Mouse (Mus musculus) forebrain, embryonic 10.5 days (tissue): ENCODE measurements at regions not wholly inside any gene's neighbourhood (a gene's known extent, or its start where the extent isn't known, plus 50 kb on each side); places are given as distances from the start of the nearest gene placed in this dataset.

Experiments
- DNase-seq: peaks from one replicate; pipeline ENCODE4 v3.0.0-alpha.2; 2017; ENCODE audit warnings: low spot score; ENCODE audit errors: extremely low spot score
- H3K27ac ChIP-seq: fragments of 300-500 bp; sonication (generic); 2 replicates; pipeline ENCODE4 v1.5.1; 2016; ENCODE audit warnings: mild to moderate bottlenecking
- H3K27me3 ChIP-seq: fragments of 300-500 bp; sonication (generic); 2 replicates; pipeline ENCODE4 v1.6.1; 2016; ENCODE audit warnings: mild to moderate bottlenecking; ENCODE audit not compliant: poor library complexity, severe bottlenecking
- H3K36me3 ChIP-seq: fragments of 300-500 bp; sonication (generic); replicated peaks from 2 replicates; pipeline ENCODE4 v1.6.1; 2016; ENCODE audit warnings: mild to moderate bottlenecking, moderate library complexity
- H3K4me1 ChIP-seq: fragments of 300-500 bp; sonication (generic); 2 replicates; pipeline ENCODE4 v1.6.1; 2016
- H3K4me3 ChIP-seq: fragments of 300-500 bp; sonication (generic); 2 replicates; pipeline ENCODE4 v1.5.1; 2016; ENCODE audit warnings: mild to moderate bottlenecking, moderate library complexity
- H3K9me3 ChIP-seq: fragments of 300-500 bp; sonication (generic); 2 replicates; pipeline ENCODE4 v1.6.1; 2016; ENCODE audit warnings: mild to moderate bottlenecking, moderate library complexity
- WGBS: fragments of 180-500 bp; shearing (Covaris S2); methylation state at CpG from one replicate; pipeline ENCODE4 v1.1.7; 2016; 5-methylcytosine and 5-hydroxymethylcytosine counted together

GRCm38 (mm10) chr8:30331201-30331600 lies 2883.7 kb downstream of the Poteg start:
- H3K4me3 ChIP-seq, result no peak overlapping the region
- H3K9me3 ChIP-seq, result no peaks in the 10 kb centered on the region
- H3K4me1 ChIP-seq, result no peaks in the 10 kb centered on the region
- H3K27ac ChIP-seq, result no peak overlapping the region
- no peak for DNase-seq
- H3K36me3 ChIP-seq, result no peaks in the 10 kb centered on the region
- no peaks in the 10 kb centered on the region for H3K27me3 ChIP-seq

- 88% methylated on average over 3 of the region's 3 CpGs for WGBS
- H3K4me1 ChIP-seq, result no peaks in the 10 kb centered on the region
- no peak for DNase-seq
- no peak overlapping the region for H3K4me3 ChIP-seq
- H3K36me3 ChIP-seq, result no peaks in the 10 kb centered on the region
- no peaks in the 10 kb centered on the region for H3K27me3 ChIP-seq
- H3K9me3 ChIP-seq, result no peaks in the 10 kb centered on the region
- H3K27ac ChIP-seq, result no peak overlapping the region
Observed at GRCm38 (mm10) chr8:30333352-30333751, 2885.9 kb downstream of the Poteg start.

- Histone ChIP-seq H3K27ac (no peak overlapping the region), H3K4me3 (no peak overlapping the region), H3K36me3 (no peaks in the 10 kb centered on the region), H3K27me3 (no peaks in the 10 kb centered on the region), H3K4me1 (no peaks in the 10 kb centered on the region), H3K9me3 (no peaks in the 10 kb centered on the region)
- DNase-seq, result no peak
- 82% methylated on average over 1 of the region's 1 CpGs for WGBS
Observed at GRCm38 (mm10) chr8:30359464-30359863, 2912.0 kb downstream of the Poteg start.

DNA sequence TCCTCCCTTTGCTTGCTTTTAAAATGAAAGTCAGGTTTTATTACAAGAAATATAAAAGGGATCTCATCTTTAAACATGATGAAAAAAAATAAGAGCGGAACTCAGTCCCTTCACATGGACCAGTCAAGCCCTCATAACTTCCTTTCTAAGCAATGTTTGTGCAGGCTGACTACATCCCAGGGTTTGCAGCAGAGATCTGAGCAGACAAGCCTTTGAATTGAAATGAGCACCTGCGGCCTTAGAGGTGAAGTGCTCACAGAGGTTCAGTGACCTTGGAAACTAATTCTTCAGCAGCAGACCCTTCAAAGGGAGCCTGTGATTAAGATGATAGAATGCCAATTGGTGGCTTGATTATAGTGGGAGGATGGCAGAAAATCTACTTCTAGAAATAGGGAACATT lies 2918.3 kb downstream of the Poteg start:
- 68% methylated on average over 2 of the region's 2 CpGs for WGBS
- Histone ChIP-seq H3K27ac (no peak overlapping the region), H3K36me3 (no peaks in the 10 kb centered on the region), H3K4me3 (no peak overlapping the region), H3K4me1 (no peaks in the 10 kb centered on the region; the same call in 1 of the 2 replicates), H3K27me3 (no peaks in the 10 kb centered on the region), H3K9me3 (no peaks in the 10 kb centered on the region)
- DNase-seq, result no peak

GRCm38 (mm10) chr8:30391936-30392335 lies 2944.5 kb downstream of the Poteg start:
- Histone ChIP-seq H3K4me3 (no peak overlapping the region), H3K27ac (no peak overlapping the region), H3K4me1 (no peaks in the 10 kb centered on the region), H3K27me3 (no peaks in the 10 kb centered on the region), H3K9me3 (no peaks in the 10 kb centered on the region), H3K36me3 (no peaks in the 10 kb centered on the region)
- 81% methylated on average over 2 of the region's 2 CpGs for WGBS
- no peak for DNase-seq

- Histone ChIP-seq H3K27ac (no peak overlapping the region), H3K4me1 (no peaks in the 10 kb centered on the region), H3K36me3 (no peaks in the 10 kb centered on the region), H3K4me3 (no peak overlapping the region), H3K27me3 (no peaks in the 10 kb centered on the region), H3K9me3 (no peaks in the 10 kb centered on the region)
- no peak for DNase-seq
- WGBS, result 85% methylated on average over 2 of the region's 2 CpGs
Observed at GRCm38 (mm10) chr8:30439423-30439822, 2989.1 kb upstream of the 5930422O12Rik start.

- no peaks in the 10 kb centered on the region for H3K36me3 ChIP-seq
- H3K27me3 ChIP-seq, result no peaks in the 10 kb centered on the region
- H3K27ac ChIP-seq, result no peak overlapping the region
- H3K4me1 ChIP-seq, result no peaks in the 10 kb centered on the region
- 88% methylated on average over 1 of the region's 1 CpGs for WGBS
- no peak for DNase-seq
- no peaks in the 10 kb centered on the region for H3K9me3 ChIP-seq
- H3K4me3 ChIP-seq, result no peak overlapping the region
Observed at GRCm38 (mm10) chr8:30441821-30442220, 2986.7 kb upstream of the 5930422O12Rik start.

- DNase-seq, result no peak
- 86% methylated on average over 2 of the region's 2 CpGs for WGBS
- H3K4me3 ChIP-seq, result no peak overlapping the region
Observed at GRCm38 (mm10) chr8:30443874-30444273, 2984.6 kb upstream of the 5930422O12Rik start.

GRCm38 (mm10) chr8:30444274-30444673 lies 2984.2 kb upstream of the 5930422O12Rik start:
- Histone ChIP-seq H3K9me3 (no peaks in the 10 kb centered on the region), H3K27me3 (no peaks in the 10 kb centered on the region), H3K36me3 (no peaks in the 10 kb centered on the region), H3K4me1 (no peaks in the 10 kb centered on the region), H3K4me3 (no peak overlapping the region), H3K27ac (no peak overlapping the region)
- no peak for DNase-seq
- WGBS, result 90% methylated on average over 4 of the region's 4 CpGs

More at GRCm38 (mm10) chr8:30443874-30444273, 2984.6 kb upstream of the 5930422O12Rik start:
- Histone ChIP-seq H3K27ac (no peak overlapping the region), H3K4me1 (no peaks in the 10 kb centered on the region), H3K36me3 (no peaks in the 10 kb centered on the region), H3K9me3 (no peaks in the 10 kb centered on the region), H3K27me3 (no peaks in the 10 kb centered on the region)

DNA sequence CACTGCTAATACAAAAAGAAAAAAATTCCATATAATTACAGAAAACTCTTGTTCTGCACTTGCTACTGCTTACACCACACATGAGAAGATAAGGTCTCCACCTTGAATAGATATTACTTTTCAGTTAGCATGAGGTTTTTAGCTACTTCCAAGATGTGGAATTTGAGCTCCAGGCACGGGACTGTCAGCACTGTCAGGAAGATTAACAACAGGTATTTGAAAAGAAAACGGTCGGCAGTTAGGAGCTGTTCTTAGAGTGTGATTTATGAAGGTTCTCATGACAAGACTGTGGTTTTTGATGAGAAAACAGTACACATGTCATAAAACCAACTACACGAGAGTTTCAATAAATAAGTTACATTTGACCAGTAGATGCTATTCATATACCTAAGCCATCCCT lies 2970.4 kb upstream of the 5930422O12Rik start:
- H3K27ac ChIP-seq, result no peak overlapping the region
- 80% methylated on average over 4 of the region's 4 CpGs for WGBS
- H3K9me3 ChIP-seq, result no peaks in the 10 kb centered on the region
- H3K27me3 ChIP-seq, result no peaks in the 10 kb centered on the region
- no peaks in the 10 kb centered on the region; the same call in 1 of the 2 replicates for H3K4me1 ChIP-seq
- no peak overlapping the region for H3K4me3 ChIP-seq
- H3K36me3 ChIP-seq, result no peaks in the 10 kb centered on the region
- no peak for DNase-seq

- no peak overlapping the region for H3K4me3 ChIP-seq
- 53% methylated on average over 3 of the region's 3 CpGs for WGBS
- no peak overlapping the region; the same call in 1 of the 2 replicates for H3K27ac ChIP-seq
- H3K36me3 ChIP-seq, result no peaks in the 10 kb centered on the region
- peaks cover 3% of the 10 kb centered on the region; the same call in 1 of the 2 replicates for H3K9me3 ChIP-seq
- H3K27me3 ChIP-seq, result no peaks in the 10 kb centered on the region
- no peak for DNase-seq
- peaks cover 18% of the 10 kb centered on the region for H3K4me1 ChIP-seq
Observed at GRCm38 (mm10) chr8:30482956-30483355, 2945.6 kb upstream of the 5930422O12Rik start.

DNA sequence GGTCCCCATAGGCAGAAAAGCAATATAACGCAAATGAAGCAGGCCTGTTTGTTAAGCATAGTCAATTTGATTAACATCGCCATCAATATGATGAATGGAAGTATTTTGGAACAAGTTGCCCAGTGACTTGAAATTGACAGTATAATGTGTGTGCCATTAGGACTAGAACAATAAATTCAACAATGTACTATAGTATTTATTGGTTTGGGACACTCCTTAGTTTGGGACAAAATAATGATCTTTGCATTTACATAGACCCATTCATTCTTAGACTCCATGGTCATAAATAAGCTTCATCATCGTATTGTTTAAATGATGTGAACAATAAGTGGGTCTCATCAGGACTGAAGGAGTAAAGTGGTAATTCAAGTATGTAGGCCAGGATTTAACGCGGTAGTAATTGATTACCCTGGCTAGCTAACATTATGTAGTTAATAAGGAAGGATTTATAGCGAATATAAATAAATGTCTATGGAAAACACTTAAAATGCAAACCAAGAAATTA lies 2933.6 kb upstream of the 5930422O12Rik start:
- no peaks in the 10 kb centered on the region for H3K9me3 ChIP-seq
- H3K4me1 ChIP-seq, result no peaks in the 10 kb centered on the region
- DNase-seq, result no peak
- no peaks in the 10 kb centered on the region for H3K27me3 ChIP-seq
- H3K27ac ChIP-seq, result no peak overlapping the region
- H3K4me3 ChIP-seq, result no peak overlapping the region
- H3K36me3 ChIP-seq, result no peaks in the 10 kb centered on the region
- 94% methylated on average over 6 of the region's 6 CpGs for WGBS

DNA sequence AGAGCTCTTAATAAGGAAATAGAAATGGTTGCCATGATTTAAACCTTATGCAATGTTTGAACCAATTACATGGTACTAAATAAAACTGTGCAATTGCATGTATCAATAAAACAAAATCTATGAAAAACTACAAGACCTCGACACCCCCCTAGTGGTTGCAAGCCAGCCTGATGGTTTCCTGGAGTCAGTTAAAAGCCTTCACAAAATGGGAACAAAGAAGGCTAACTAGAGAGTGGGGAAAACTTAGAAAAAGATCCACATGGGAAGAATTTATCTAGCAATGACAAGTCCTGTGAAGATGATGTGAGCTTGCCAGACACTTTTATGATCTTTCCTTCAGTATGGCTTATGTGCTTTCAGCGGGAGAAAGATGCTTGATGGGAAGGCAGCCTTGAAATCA lies 2926.3 kb upstream of the 5930422O12Rik start:
- Histone ChIP-seq H3K36me3 (no peaks in the 10 kb centered on the region), H3K27me3 (no peaks in the 10 kb centered on the region), H3K9me3 (no peaks in the 10 kb centered on the region), H3K27ac (no peak overlapping the region), H3K4me3 (no peak overlapping the region), H3K4me1 (no peaks in the 10 kb centered on the region)
- 81% methylated on average over 2 of the region's 2 CpGs for WGBS
- no peak for DNase-seq

DNA sequence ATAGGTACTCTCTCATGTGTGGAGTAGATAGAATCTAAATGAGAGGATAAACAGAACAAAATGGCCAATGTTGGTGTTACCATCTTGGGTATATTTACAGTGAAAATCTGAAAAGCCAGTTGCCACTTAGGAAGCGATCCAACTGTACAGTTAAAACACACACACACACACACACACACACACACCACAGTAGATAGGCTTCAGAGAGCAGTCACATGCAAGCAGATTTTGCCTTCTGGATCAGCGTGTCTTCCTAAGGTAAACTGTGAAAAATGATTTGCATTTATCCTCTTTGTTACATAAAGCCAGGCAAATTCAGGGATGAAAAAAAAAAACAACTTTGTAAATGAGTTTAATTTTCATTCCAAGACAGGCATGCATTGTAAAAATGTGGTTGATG lies 2917.2 kb upstream of the 5930422O12Rik start:
- no peaks in the 10 kb centered on the region for H3K9me3 ChIP-seq
- no peaks in the 10 kb centered on the region for H3K27me3 ChIP-seq
- 89% methylated on average over 2 of the region's 2 CpGs for whole genome bisulfite sequencing
- H3K36me3 ChIP-seq, result no peaks in the 10 kb centered on the region
- no peaks in the 10 kb centered on the region for H3K4me1 ChIP-seq
- H3K4me3 ChIP-seq, result no peak overlapping the region
- H3K27ac ChIP-seq, result no peak overlapping the region
- no peak for DNase-seq
